Mouse (Mus musculus): ENCODE data around the gene 1700016K19Rik. TPM values are rescaled to one million over a fixed set of nuclear protein-coding genes. Genes with fewer than 3 reads are reported as not detected.

Gene 1700016K19Rik
- polyA plus RNA-seq, 1 experiment = not detected

GRCm38 (mm10) chr11:76040761-76041376 lies 41.2 kb downstream of the 1700016K19Rik start:
- Histone ChIP-seq H3K9me3 (replicated peaks; ENCODE audit: control insufficient read depth, insufficient read depth, low read length, poor library complexity, severe bottlenecking) (no peaks in the 10 kb centered on the region), H3K36me3 (ENCODE audit: control insufficient read depth, insufficient read depth, low read length, poor library complexity, severe bottlenecking) (no peaks in the 10 kb centered on the region), H3K27ac (ENCODE audit: insufficient read depth, low read length) (no peak overlapping the region), H3K9ac (ENCODE audit: low read depth, poor library complexity, severe bottlenecking) (no peak overlapping the region), H3K4me1 (ENCODE audit: control insufficient read depth, insufficient read depth, low read length) (no peaks in the 10 kb centered on the region), H3K27me3 (ENCODE audit: control insufficient read depth, insufficient read depth, low read length, poor library complexity, severe bottlenecking) (no peaks in the 10 kb centered on the region), H3K4me3 (ENCODE audit: low read depth, low read length) (no peak overlapping the region)
- TF ChIP-seq EP300 (IDR thresholded peaks at IDR 0.05; ENCODE audit: insufficient read depth, low read depth, low read length) (no peak), CTCF (IDR thresholded peaks at IDR 0.05; ENCODE audit: low read depth, low read length) (no peak), POLR2A (IDR thresholded peaks at IDR 0.05; ENCODE audit: insufficient read depth, low read length) (no peak)

- Histone ChIP-seq H3K4me1 (ENCODE audit: control insufficient read depth, insufficient read depth, low read length) (no peaks in the 10 kb centered on the region), H3K27me3 (ENCODE audit: control insufficient read depth, insufficient read depth, low read length, poor library complexity, severe bottlenecking) (no peaks in the 10 kb centered on the region), H3K27ac (ENCODE audit: insufficient read depth, low read length) (no peak overlapping the region), H3K4me3 (ENCODE audit: low read depth, low read length) (no peak overlapping the region), H3K36me3 (ENCODE audit: control insufficient read depth, insufficient read depth, low read length, poor library complexity, severe bottlenecking) (no peaks in the 10 kb centered on the region), H3K9ac (ENCODE audit: low read depth, poor library complexity, severe bottlenecking) (no peak overlapping the region), H3K9me3 (replicated peaks; ENCODE audit: control insufficient read depth, insufficient read depth, low read length, poor library complexity, severe bottlenecking) (no peaks in the 10 kb centered on the region)
- TF ChIP-seq EP300 (IDR thresholded peaks at IDR 0.05; ENCODE audit: insufficient read depth, low read depth, low read length) = no peak
- TF ChIP-seq POLR2A (IDR thresholded peaks at IDR 0.05; ENCODE audit: insufficient read depth, low read length) = no peak
- no peak for TF ChIP-seq CTCF (IDR thresholded peaks at IDR 0.05; ENCODE audit: low read depth, low read length)
Measured at GRCm38 (mm10) chr11:76042041-76042638, 42.4 kb downstream of the 1700016K19Rik start.

- Histone ChIP-seq H3K27me3 (ENCODE audit: control insufficient read depth, insufficient read depth, low read length, poor library complexity, severe bottlenecking) (no peaks in the 10 kb centered on the region), H3K36me3 (ENCODE audit: control insufficient read depth, insufficient read depth, low read length, poor library complexity, severe bottlenecking) (no peaks in the 10 kb centered on the region), H3K9me3 (replicated peaks; ENCODE audit: control insufficient read depth, insufficient read depth, low read length, poor library complexity, severe bottlenecking) (no peaks in the 10 kb centered on the region), H3K27ac (ENCODE audit: insufficient read depth, low read length) (no peak overlapping the region), H3K4me1 (ENCODE audit: control insufficient read depth, insufficient read depth, low read length) (no peaks in the 10 kb centered on the region), H3K9ac (ENCODE audit: low read depth, poor library complexity, severe bottlenecking) (no peak overlapping the region), H3K4me3 (ENCODE audit: low read depth, low read length) (no peak overlapping the region)
- TF ChIP-seq EP300 (IDR thresholded peaks at IDR 0.05; ENCODE audit: insufficient read depth, low read depth, low read length) = no peak
- no peak for TF ChIP-seq CTCF (IDR thresholded peaks at IDR 0.05; ENCODE audit: low read depth, low read length)
- TF ChIP-seq POLR2A (IDR thresholded peaks at IDR 0.05; ENCODE audit: insufficient read depth, low read length) = no peak
Measured at GRCm38 (mm10) chr11:76042882-76043281, 43.2 kb downstream of the 1700016K19Rik start.

GRCm38 (mm10) chr11:76044468-76044867 lies 44.8 kb downstream of the 1700016K19Rik start:
- Histone ChIP-seq H3K9me3 (replicated peaks; ENCODE audit: control insufficient read depth, insufficient read depth, low read length, poor library complexity, severe bottlenecking) (no peaks in the 10 kb centered on the region), H3K36me3 (ENCODE audit: control insufficient read depth, insufficient read depth, low read length, poor library complexity, severe bottlenecking) (no peaks in the 10 kb centered on the region), H3K4me3 (ENCODE audit: low read depth, low read length) (no peak overlapping the region), H3K4me1 (ENCODE audit: control insufficient read depth, insufficient read depth, low read length) (no peaks in the 10 kb centered on the region), H3K9ac (ENCODE audit: low read depth, poor library complexity, severe bottlenecking) (no peak overlapping the region), H3K27me3 (ENCODE audit: control insufficient read depth, insufficient read depth, low read length, poor library complexity, severe bottlenecking) (no peaks in the 10 kb centered on the region), H3K27ac (ENCODE audit: insufficient read depth, low read length) (no peak overlapping the region)
- TF ChIP-seq EP300 (IDR thresholded peaks at IDR 0.05; ENCODE audit: insufficient read depth, low read depth, low read length) (no peak), CTCF (IDR thresholded peaks at IDR 0.05; ENCODE audit: low read depth, low read length) (no peak), POLR2A (IDR thresholded peaks at IDR 0.05; ENCODE audit: insufficient read depth, low read length) (no peak)

DNA sequence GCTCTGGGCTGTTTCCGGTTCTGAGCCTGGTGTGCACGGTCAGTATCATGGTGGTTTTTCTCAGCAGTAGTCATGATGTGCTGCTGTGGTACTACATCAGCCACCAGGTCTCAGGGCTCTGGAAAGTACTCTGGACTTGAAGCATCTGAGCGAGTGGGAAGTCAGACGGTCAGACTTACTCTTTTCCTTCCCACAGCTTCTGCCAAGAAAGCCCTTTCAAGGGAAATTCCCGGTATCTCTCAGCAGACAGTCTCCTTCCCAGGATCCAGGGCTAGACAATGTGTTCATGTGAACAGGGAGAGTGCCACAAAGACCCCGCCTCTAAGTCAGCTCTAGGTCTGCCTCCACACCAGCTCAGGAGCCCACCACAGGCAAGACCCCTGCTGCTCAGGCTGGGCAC lies 45.7 kb downstream of the 1700016K19Rik start:
- Histone ChIP-seq H3K9ac (ENCODE audit: low read depth, poor library complexity, severe bottlenecking) (no peak overlapping the region), H3K9me3 (replicated peaks; ENCODE audit: control insufficient read depth, insufficient read depth, low read length, poor library complexity, severe bottlenecking) (no peaks in the 10 kb centered on the region), H3K27ac (ENCODE audit: insufficient read depth, low read length) (no peak overlapping the region), H3K4me1 (ENCODE audit: control insufficient read depth, insufficient read depth, low read length) (no peaks in the 10 kb centered on the region), H3K27me3 (ENCODE audit: control insufficient read depth, insufficient read depth, low read length, poor library complexity, severe bottlenecking) (no peaks in the 10 kb centered on the region), H3K36me3 (ENCODE audit: control insufficient read depth, insufficient read depth, low read length, poor library complexity, severe bottlenecking) (no peaks in the 10 kb centered on the region), H3K4me3 (ENCODE audit: low read depth, low read length) (no peak overlapping the region)
- TF ChIP-seq CTCF (IDR thresholded peaks at IDR 0.05; ENCODE audit: low read depth, low read length) = no peak
- no peak for TF ChIP-seq POLR2A (IDR thresholded peaks at IDR 0.05; ENCODE audit: insufficient read depth, low read length)
- no peak for TF ChIP-seq EP300 (IDR thresholded peaks at IDR 0.05; ENCODE audit: insufficient read depth, low read depth, low read length)

DNA sequence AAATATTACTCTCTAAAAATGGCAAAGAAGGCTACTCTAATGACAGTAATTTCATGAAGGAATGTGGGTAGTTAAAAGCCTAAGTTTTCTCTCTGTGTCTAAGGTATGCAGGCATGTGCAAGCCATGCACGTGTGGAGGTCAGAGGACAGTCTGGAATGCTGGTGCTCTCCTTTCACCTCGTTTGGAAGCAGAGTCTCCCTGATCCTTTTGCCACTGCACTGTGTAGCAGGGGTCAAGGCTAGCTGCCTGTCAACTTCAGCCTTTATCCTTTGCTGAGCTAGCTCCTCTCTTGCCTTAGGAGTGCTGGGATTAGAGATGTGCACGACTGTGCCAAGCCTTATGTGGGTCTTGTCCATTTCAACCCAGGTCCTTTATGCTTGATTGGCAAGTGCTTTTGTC lies 50.8 kb downstream of the 1700016K19Rik start:
- Histone ChIP-seq H3K27ac (ENCODE audit: insufficient read depth, low read length) (no peak overlapping the region), H3K9ac (ENCODE audit: low read depth, poor library complexity, severe bottlenecking) (no peak overlapping the region), H3K27me3 (ENCODE audit: control insufficient read depth, insufficient read depth, low read length, poor library complexity, severe bottlenecking) (no peaks in the 10 kb centered on the region), H3K9me3 (replicated peaks; ENCODE audit: control insufficient read depth, insufficient read depth, low read length, poor library complexity, severe bottlenecking) (no peaks in the 10 kb centered on the region), H3K4me1 (ENCODE audit: control insufficient read depth, insufficient read depth, low read length) (no peaks in the 10 kb centered on the region), H3K4me3 (ENCODE audit: low read depth, low read length) (no peak overlapping the region), H3K36me3 (ENCODE audit: control insufficient read depth, insufficient read depth, low read length, poor library complexity, severe bottlenecking) (no peaks in the 10 kb centered on the region)
- TF ChIP-seq CTCF (IDR thresholded peaks at IDR 0.05; ENCODE audit: low read depth, low read length) (no peak), EP300 (IDR thresholded peaks at IDR 0.05; ENCODE audit: insufficient read depth, low read depth, low read length) (no peak)

Measured in ES-Bruce4 (cell line).